Mouse (Mus musculus) regulatory T cell (primary cell): ENCODE data around the gene Gm8206.
"Not testable (repeated sequence)": the region's sequence is repeated elsewhere in the genome, so short reads cannot be mapped to it uniquely, and the experiment has no call there.

ENCODE experiments used
- in situ Hi-C: fragments of 300-600 bp; cut with MboI, MseI; formaldehyde crosslinking; loops from one replicate; pipeline ENCODE4 v1.15.1; 2025; ENCODE audit warnings: high pct_unique_total_duplicates

Gm8206 gene

GRCm38 (mm10) chr14:6093842-6094241 lies at the start of gene Gm8206:
Gene Gm8206 (minus strand): TSS chr14:6093942.
- in situ Hi-C loops, result loop anchor here (25.0 kb wide), 1 partner anchor 1057 kb away; no protein-coding TSS in a partner anchor

GRCm38 (mm10) chr14:6125707-6126106 lies 32.0 kb upstream of the Gm8206 start, which contains the start of gene Gm3476:
Gene Gm3476 (minus strand): TSS chr14:6125807.
- in situ Hi-C loops, result not testable (repeated sequence)

- in situ Hi-C loops, result loop anchor here (25.0 kb wide), 1 partner anchor 329 kb away; the partner anchor contains the start of gene Gm3594
These were observed 14.7 kb upstream of the Gm8206 start, which contains the start of gene Gm3468 for GRCm38 (mm10) chr14:6108272-6108925. Gene Gm3468 (minus strand): TSS chr14:6108665.

DNA sequence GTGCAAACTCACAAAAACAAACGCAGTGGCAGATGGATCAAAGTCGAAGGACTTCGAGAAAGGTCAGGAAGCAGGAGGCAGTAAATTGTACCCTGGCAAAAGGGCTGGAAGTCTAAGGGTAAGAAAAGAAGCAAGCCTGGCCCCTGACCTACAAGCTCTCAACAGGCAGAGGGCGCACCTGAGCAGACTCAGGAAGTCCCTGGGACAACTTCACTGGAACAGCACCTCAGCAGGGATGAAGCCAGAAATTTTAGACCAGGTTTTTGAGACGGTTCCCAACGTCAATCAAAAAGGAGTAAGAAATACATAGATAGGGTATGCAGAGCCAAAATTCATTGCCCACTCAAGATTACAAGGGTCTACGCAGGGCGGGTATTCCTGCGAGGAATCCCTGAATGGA lies 13.8 kb upstream of the Gm8206 start:
- in situ Hi-C loops, result loop anchor here (25.0 kb wide), 1 partner anchor 330 kb away; the partner anchor contains the start of gene Gm3594

DNA sequence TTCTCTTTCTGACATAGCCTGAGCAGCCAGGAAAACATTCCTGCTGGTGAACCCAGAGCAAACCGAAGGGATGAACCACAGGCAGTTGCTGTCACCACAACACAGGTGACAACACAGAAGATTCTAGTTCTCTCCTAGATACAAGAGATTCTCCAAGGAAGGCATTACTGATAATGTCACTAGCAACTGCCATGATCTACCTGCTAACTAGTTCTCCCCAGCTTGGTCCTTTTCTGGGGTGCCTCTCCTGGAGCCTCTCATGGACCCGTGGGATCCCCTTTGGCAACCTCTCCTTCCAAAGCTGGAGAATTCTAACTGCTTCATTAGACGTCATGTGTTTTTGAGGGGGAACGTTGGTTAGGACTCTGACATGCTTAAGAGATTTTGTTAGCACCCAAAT lies 35.6 kb downstream of the Gm8206 start, which contains the start of gene Gm6337:
Gene Gm6337 (minus strand): TSS at position 101 of the 400 bp plus-strand sequence.
- in situ Hi-C loops, result not testable (repeated sequence)

GRCm38 (mm10) chr14:5987136-5987535 lies 106.6 kb downstream of the Gm8206 start:
- in situ Hi-C loops, result loop anchor here (10.0 to 25.0 kb wide), 2 partner anchors 1528 to 1750 kb away; partner anchors contain the start of gene Gm3138

GRCm38 (mm10) chr14:5979037-5979436 lies 114.7 kb downstream of the Gm8206 start, which contains the start of gene Gm3453:
Gene Gm3453 (minus strand): TSS chr14:5979137.
- in situ Hi-C loops, result loop anchor here (25.0 kb wide), 1 partner anchor 1742 kb away; the partner anchor contains the start of gene Gm3138
